Mouse (Mus musculus): ENCODE results near the gene S1pr4. TPM values are rescaled to one million over a fixed set of nuclear protein-coding genes. Genes with fewer than 3 reads are reported as not detected.

The S1pr4 gene
- total RNA-seq, 2 experiments from 2014 or later: 0.97 to 1.2 TPM

- Histone ChIP-seq H3K27ac (no peak overlapping the region), H3K4me3 (no peak overlapping the region)
- intact Hi-C loops (cut with DNase I): no loop called here
- DNase-seq: no peak
- TF ChIP-seq CTCF (IDR thresholded peaks at IDR 0.05): no peak
Measured at GRCm38 (mm10) chr10:81486496-81486895, 13.4 kb downstream of the S1pr4 start.

GRCm38 (mm10) chr10:81485479-81486018, 14.4 kb downstream of the S1pr4 start:
- intact Hi-C loops (cut with DNase I): no loop called here
- Histone ChIP-seq H3K4me3 (no peak overlapping the region), H3K27ac (no peak overlapping the region)
- TF ChIP-seq CTCF (IDR thresholded peaks at IDR 0.05): no peak
- no peak for DNase-seq

DNA sequence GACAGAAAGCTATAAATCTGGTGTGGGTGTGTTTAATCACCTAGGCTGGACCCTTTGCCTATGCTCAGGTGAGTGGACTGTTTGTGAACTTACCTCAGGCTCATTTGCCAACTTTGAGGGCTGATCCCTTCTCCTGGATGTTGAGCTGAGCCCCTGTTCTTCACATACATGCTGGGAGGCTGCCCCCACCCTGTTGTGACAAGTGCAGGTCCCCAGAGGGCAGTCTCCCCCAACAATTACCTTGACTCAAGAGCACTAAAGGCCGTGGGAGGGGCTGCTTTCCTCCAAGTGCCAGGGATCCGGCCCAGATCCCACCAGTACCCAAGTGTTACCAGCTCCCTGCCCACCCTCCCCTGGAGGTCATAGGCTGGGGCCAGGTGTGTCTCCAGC, 14.9 kb downstream of the S1pr4 start:
- no peak overlapping the region for H3K27ac ChIP-seq
- DNase-seq: no peak
- H3K4me3 ChIP-seq: no peak overlapping the region
- peak; percentile 16; the same call in 1 of the 2 replicates for TF ChIP-seq CTCF (IDR thresholded peaks at IDR 0.05)
- intact Hi-C loops (cut with DNase I): no loop called here

- DNase-seq: no peak
- Histone ChIP-seq H3K27ac (no peak overlapping the region), H3K4me3 (no peak overlapping the region)
- intact Hi-C loops (cut with DNase I): no loop called here
- no peak for TF ChIP-seq CTCF (IDR thresholded peaks at IDR 0.05)
Measured at GRCm38 (mm10) chr10:81484441-81485059, 15.4 kb downstream of the S1pr4 start.

- Histone ChIP-seq H3K4me3 (no peak overlapping the region), H3K27ac (no peak overlapping the region)
- no peak for DNase-seq
- TF ChIP-seq CTCF (IDR thresholded peaks at IDR 0.05): peak; percentile 49
- intact Hi-C loops (cut with DNase I): no loop called here
Measured at GRCm38 (mm10) chr10:81483983-81484382, 15.9 kb downstream of the S1pr4 start.

GRCm38 (mm10) chr10:81482533-81482889, 17.4 kb downstream of the S1pr4 start, which contains the start of gene Celf5:
TSS of gene Celf5 (minus strand) at chr10:81482709.
- H3K27ac ChIP-seq: peak within 1 kb of the TSS; percentile 49; the same call in 1 of the 2 replicates

GRCm38 (mm10) chr10:81481605-81482532, 18.1 kb downstream of the S1pr4 start:
- peak overlapping the region; percentile 49; the same call in 1 of the 2 replicates for H3K27ac ChIP-seq
- H3K4me3 ChIP-seq: peak overlapping the region; percentile 78
- no peak for DNase-seq
- no peak for TF ChIP-seq CTCF (IDR thresholded peaks at IDR 0.05)
- intact Hi-C loops (cut with DNase I): no loop called here

More at GRCm38 (mm10) chr10:81482533-81482889, 17.4 kb downstream of the S1pr4 start, which contains the start of gene Celf5:
- DNase-seq: peak; percentile 66
- peak; percentile 90 for TF ChIP-seq CTCF (IDR thresholded peaks at IDR 0.05)
- intact Hi-C loops (cut with DNase I): no loop called here
- H3K4me3 ChIP-seq: peak within 1 kb of the TSS; percentile 78

GRCm38 (mm10) chr10:81474461-81474860, 25.5 kb downstream of the S1pr4 start:
- H3K27ac ChIP-seq: no peak overlapping the region
- TF ChIP-seq CTCF (IDR thresholded peaks at IDR 0.05): no peak
- no peak overlapping the region for H3K4me3 ChIP-seq
- no peak for DNase-seq
- intact Hi-C loops (cut with DNase I): no loop called here

DNA sequence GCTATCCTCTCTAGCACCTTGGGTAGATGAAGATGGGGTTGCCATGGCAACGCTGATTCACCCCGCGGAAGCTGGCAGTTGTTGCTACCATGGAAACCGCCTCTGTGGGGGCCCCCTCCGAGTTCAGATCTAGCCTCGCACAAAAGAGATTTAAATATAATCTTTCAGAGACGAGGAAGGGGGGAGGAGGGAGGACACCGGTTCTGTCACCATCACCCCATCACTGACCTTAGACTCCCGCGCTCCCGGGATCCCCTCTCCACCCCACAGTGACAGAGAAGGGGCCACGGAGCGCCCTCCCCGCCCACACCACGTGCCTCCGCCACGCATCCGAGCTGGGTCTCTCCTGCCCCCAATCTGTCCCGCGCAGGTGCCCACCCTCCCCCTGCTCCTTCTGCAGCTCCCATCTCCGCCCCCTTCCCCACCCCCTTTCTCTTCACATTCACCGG, 26.9 kb downstream of the S1pr4 start:
- intact Hi-C loops (cut with DNase I): no loop called here
- no peak for TF ChIP-seq CTCF (IDR thresholded peaks at IDR 0.05)

GRCm38 (mm10) chr10:81472403-81473002, 27.4 kb downstream of the S1pr4 start:
- no peak overlapping the region for H3K27ac ChIP-seq
- no peak overlapping the region for H3K4me3 ChIP-seq
- DNase-seq: peak; percentile 8
- intact Hi-C loops (cut with DNase I): no loop called here
- TF ChIP-seq CTCF (IDR thresholded peaks at IDR 0.05): no peak

More for the DNA sequence above, 26.9 kb downstream of the S1pr4 start:
- DNase-seq: no peak
- no peak overlapping the region for H3K27ac ChIP-seq
- no peak overlapping the region for H3K4me3 ChIP-seq

GRCm38 (mm10) chr10:81470454-81470853, 29.5 kb downstream of the S1pr4 start:
- no peak overlapping the region for H3K27ac ChIP-seq
- intact Hi-C loops (cut with DNase I): no loop called here
- H3K4me3 ChIP-seq: no peak overlapping the region
- TF ChIP-seq CTCF (IDR thresholded peaks at IDR 0.05): no peak
- DNase-seq: peak; percentile 18

- intact Hi-C loops (cut with DNase I): no loop called here
- TF ChIP-seq CTCF (IDR thresholded peaks at IDR 0.05): no peak
Measured at GRCm38 (mm10) chr10:81469253-81469652, 30.7 kb downstream of the S1pr4 start.

More at GRCm38 (mm10) chr10:81469253-81469652, 30.7 kb downstream of the S1pr4 start:
- H3K4me3 ChIP-seq: no peak overlapping the region
- DNase-seq: peak; percentile 11
- no peak overlapping the region for H3K27ac ChIP-seq
